Mouse (Mus musculus): ENCODE results near the gene Noxo1. TPM values are rescaled to one million over a fixed set of nuclear protein-coding genes. Genes with fewer than 3 reads are reported as not detected.
A peak's percentile ranks its signal among the peaks of the same experiment; 100 is the strongest.

The Noxo1 gene
- polyA plus RNA-seq, 1 experiment from 2014 or later, result 0.42 TPM

- peaks cover 29% of the 10 kb centered on the region for H3K4me1 ChIP-seq (ENCODE audit: control insufficient read depth, low read depth, low read length)
- H3K27me3 ChIP-seq (ENCODE audit: control insufficient read depth, insufficient read depth, low read depth, low read length), result no peaks in the 10 kb centered on the region
- H3K36me3 ChIP-seq (ENCODE audit: control insufficient read depth, insufficient read depth), result peaks cover 3% of the 10 kb centered on the region
- 20% methylated on average over 8 of the region's 8 CpGs for WGBS (ENCODE audit: insufficient replicate concordance)
- H3K27ac ChIP-seq (ENCODE audit: low read length), result peak overlapping the region; percentile 81
- H3K9ac ChIP-seq (ENCODE audit: low read depth, low read length), result peak overlapping the region; percentile 78
- no peak for ATAC-seq (ENCODE audit: low read depth)
- peak overlapping the region; percentile 76 for H3K4me3 ChIP-seq (ENCODE audit: low read depth, low read length)
- H3K9me3 ChIP-seq (replicated peaks; ENCODE audit: control insufficient read depth, low read length), result no peaks in the 10 kb centered on the region
- H3K4me2 ChIP-seq (ENCODE audit: low read depth, low read length), result peak overlapping the region; percentile 95
These were observed 41.2 kb downstream of the Noxo1 start for GRCm38 (mm10) chr17:24737135-24737810.

GRCm38 (mm10) chr17:24738238-24738637, 42.2 kb downstream of the Noxo1 start:
- Histone ChIP-seq H3K27me3 (ENCODE audit: control insufficient read depth, insufficient read depth, low read depth, low read length) (no peaks in the 10 kb centered on the region), H3K4me2 (ENCODE audit: low read depth, low read length) (peak overlapping the region; percentile 95), H3K27ac (ENCODE audit: low read length) (peak overlapping the region; percentile 29; the same call in 1 of the 2 replicates), H3K4me3 (ENCODE audit: low read depth, low read length) (peak overlapping the region; percentile 76), H3K9me3 (replicated peaks; ENCODE audit: control insufficient read depth, low read length) (no peaks in the 10 kb centered on the region), H3K9ac (ENCODE audit: low read depth, low read length) (no peak overlapping the region), H3K4me1 (ENCODE audit: control insufficient read depth, low read depth, low read length) (peaks cover 29% of the 10 kb centered on the region), H3K36me3 (ENCODE audit: control insufficient read depth, insufficient read depth) (peaks cover 3% of the 10 kb centered on the region)
- ATAC-seq (ENCODE audit: low read depth), result no peak
- WGBS (ENCODE audit: insufficient replicate concordance), result 66% methylated on average over 4 of the region's 4 CpGs

GRCm38 (mm10) chr17:24739926-24740325, 43.9 kb downstream of the Noxo1 start:
- Histone ChIP-seq H3K4me2 (ENCODE audit: low read depth, low read length) (no peak overlapping the region), H3K4me1 (ENCODE audit: control insufficient read depth, low read depth, low read length) (peaks cover 29% of the 10 kb centered on the region), H3K27me3 (ENCODE audit: control insufficient read depth, insufficient read depth, low read depth, low read length) (no peaks in the 10 kb centered on the region), H3K9ac (ENCODE audit: low read depth, low read length) (no peak overlapping the region), H3K9me3 (replicated peaks; ENCODE audit: control insufficient read depth, low read length) (no peaks in the 10 kb centered on the region), H3K27ac (ENCODE audit: low read length) (no peak overlapping the region), H3K4me3 (ENCODE audit: low read depth, low read length) (no peak overlapping the region), H3K36me3 (ENCODE audit: control insufficient read depth, insufficient read depth) (peaks cover 3% of the 10 kb centered on the region)
- no peak for ATAC-seq (ENCODE audit: low read depth)
- 64% methylated on average over 8 of the region's 8 CpGs for WGBS (ENCODE audit: insufficient replicate concordance)

- H3K4me2 ChIP-seq (ENCODE audit: low read depth, low read length), result no peak overlapping the region
These were observed 46.3 kb downstream of the Noxo1 start for GRCm38 (mm10) chr17:24742307-24742706.

GRCm38 (mm10) chr17:24743896-24744295, 47.9 kb downstream of the Noxo1 start:
- no peak overlapping the region for H3K4me2 ChIP-seq (ENCODE audit: low read depth, low read length)
- H3K9ac ChIP-seq (ENCODE audit: low read depth, low read length), result no peak overlapping the region
- 58% methylated on average over 5 of the region's 5 CpGs for WGBS (ENCODE audit: insufficient replicate concordance)
- H3K9me3 ChIP-seq (replicated peaks; ENCODE audit: control insufficient read depth, low read length), result no peaks in the 10 kb centered on the region
- peaks cover 5% of the 10 kb centered on the region for H3K27me3 ChIP-seq (ENCODE audit: control insufficient read depth, insufficient read depth, low read depth, low read length)
- H3K36me3 ChIP-seq (ENCODE audit: control insufficient read depth, insufficient read depth), result peaks cover 3% of the 10 kb centered on the region
- no peak for ATAC-seq (ENCODE audit: low read depth)
- H3K4me1 ChIP-seq (ENCODE audit: control insufficient read depth, low read depth, low read length), result peaks cover 5% of the 10 kb centered on the region
- H3K27ac ChIP-seq (ENCODE audit: low read length), result no peak overlapping the region
- H3K4me3 ChIP-seq (ENCODE audit: low read depth, low read length), result no peak overlapping the region

More at GRCm38 (mm10) chr17:24742307-24742706, 46.3 kb downstream of the Noxo1 start:
- ATAC-seq (ENCODE audit: low read depth), result peak; percentile 49
- WGBS (ENCODE audit: insufficient replicate concordance), result 50% methylated on average over 8 of the region's 8 CpGs
- no peaks in the 10 kb centered on the region for H3K9me3 ChIP-seq (replicated peaks; ENCODE audit: control insufficient read depth, low read length)
- H3K4me1 ChIP-seq (ENCODE audit: control insufficient read depth, low read depth, low read length), result peaks cover 14% of the 10 kb centered on the region
- no peak overlapping the region for H3K9ac ChIP-seq (ENCODE audit: low read depth, low read length)
- no peak overlapping the region for H3K4me3 ChIP-seq (ENCODE audit: low read depth, low read length)
- peaks cover 5% of the 10 kb centered on the region for H3K27me3 ChIP-seq (ENCODE audit: control insufficient read depth, insufficient read depth, low read depth, low read length)
- peak overlapping the region; percentile 54; the same call in 1 of the 2 replicates for H3K27ac ChIP-seq (ENCODE audit: low read length)
- peaks cover 3% of the 10 kb centered on the region for H3K36me3 ChIP-seq (ENCODE audit: control insufficient read depth, insufficient read depth)

- ATAC-seq (ENCODE audit: low read depth), result no peak
- Histone ChIP-seq H3K4me1 (ENCODE audit: control insufficient read depth, low read depth, low read length) (peaks cover 4% of the 10 kb centered on the region), H3K9ac (ENCODE audit: low read depth, low read length) (no peak overlapping the region), H3K4me3 (ENCODE audit: low read depth, low read length) (no peak overlapping the region), H3K27ac (ENCODE audit: low read length) (no peak overlapping the region), H3K4me2 (ENCODE audit: low read depth, low read length) (no peak overlapping the region), H3K27me3 (ENCODE audit: control insufficient read depth, insufficient read depth, low read depth, low read length) (peaks cover 5% of the 10 kb centered on the region), H3K9me3 (replicated peaks; ENCODE audit: control insufficient read depth, low read length) (no peaks in the 10 kb centered on the region), H3K36me3 (ENCODE audit: control insufficient read depth, insufficient read depth) (peaks cover 3% of the 10 kb centered on the region)
- WGBS (ENCODE audit: insufficient replicate concordance), result 61% methylated on average over 3 of the region's 3 CpGs
These were observed 48.3 kb downstream of the Noxo1 start for GRCm38 (mm10) chr17:24744381-24744780.

GRCm38 (mm10) chr17:24745526-24746497, 49.8 kb downstream of the Noxo1 start:
- Histone ChIP-seq H3K4me3 (ENCODE audit: low read depth, low read length) (no peak overlapping the region), H3K4me2 (ENCODE audit: low read depth, low read length) (no peak overlapping the region), H3K27me3 (ENCODE audit: control insufficient read depth, insufficient read depth, low read depth, low read length) (peaks cover 15% of the 10 kb centered on the region), H3K9me3 (replicated peaks; ENCODE audit: control insufficient read depth, low read length) (no peaks in the 10 kb centered on the region), H3K36me3 (ENCODE audit: control insufficient read depth, insufficient read depth) (no peaks in the 10 kb centered on the region), H3K9ac (ENCODE audit: low read depth, low read length) (no peak overlapping the region), H3K27ac (ENCODE audit: low read length) (no peak overlapping the region), H3K4me1 (ENCODE audit: control insufficient read depth, low read depth, low read length) (no peaks in the 10 kb centered on the region; the same call in 1 of the 2 replicates)
- peak; percentile 48 for ATAC-seq (ENCODE audit: low read depth)
- 16% methylated on average over 7 of the region's 7 CpGs for WGBS (ENCODE audit: insufficient replicate concordance)

- Histone ChIP-seq H3K4me2 (ENCODE audit: low read depth, low read length) (no peak overlapping the region), H3K9me3 (replicated peaks; ENCODE audit: control insufficient read depth, low read length) (no peaks in the 10 kb centered on the region), H3K36me3 (ENCODE audit: control insufficient read depth, insufficient read depth) (no peaks in the 10 kb centered on the region), H3K27ac (ENCODE audit: low read length) (no peak overlapping the region), H3K27me3 (ENCODE audit: control insufficient read depth, insufficient read depth, low read depth, low read length) (peaks cover 25% of the 10 kb centered on the region), H3K4me1 (ENCODE audit: control insufficient read depth, low read depth, low read length) (no peaks in the 10 kb centered on the region; the same call in 1 of the 2 replicates), H3K4me3 (ENCODE audit: low read depth, low read length) (no peak overlapping the region), H3K9ac (ENCODE audit: low read depth, low read length) (no peak overlapping the region)
- WGBS (ENCODE audit: insufficient replicate concordance), result 37% methylated on average over 4 of the region's 4 CpGs
- ATAC-seq (ENCODE audit: low read depth), result no peak
These were observed 51.0 kb downstream of the Noxo1 start for GRCm38 (mm10) chr17:24746986-24747385.

All from liver, embryonic 16.5 days (tissue).